Mouse (Mus musculus): ENCODE results near the gene Gm28035.

- TF ChIP-seq GATA1 (IDR thresholded peaks at IDR 0.05; ENCODE audit: borderline replicate concordance, low read length): no peak
- TF ChIP-seq FLI1 (IDR thresholded peaks at IDR 0.05; ENCODE audit: low read length): no peak
Observed at GRCm38 (mm10) chr2:30261064-30261736, 20.8 kb downstream of the Gm28035 start.
